Mouse (Mus musculus) liver, embryonic 14.5 days (tissue): ENCODE measurements around the gene Eef1a2.

Source experiments
- CTCF ChIP-seq: IDR thresholded peaks from 2 replicates; pipeline ENCODE4 v1.5.1; 2016; ENCODE audit warnings: antibody characterized with exemption, low read depth, control low read depth
- EP300 ChIP-seq: IDR thresholded peaks from 2 replicates; pipeline ENCODE4 v1.6.1; 2016; ENCODE audit warnings: antibody characterized with exemption, low read depth

DNA sequence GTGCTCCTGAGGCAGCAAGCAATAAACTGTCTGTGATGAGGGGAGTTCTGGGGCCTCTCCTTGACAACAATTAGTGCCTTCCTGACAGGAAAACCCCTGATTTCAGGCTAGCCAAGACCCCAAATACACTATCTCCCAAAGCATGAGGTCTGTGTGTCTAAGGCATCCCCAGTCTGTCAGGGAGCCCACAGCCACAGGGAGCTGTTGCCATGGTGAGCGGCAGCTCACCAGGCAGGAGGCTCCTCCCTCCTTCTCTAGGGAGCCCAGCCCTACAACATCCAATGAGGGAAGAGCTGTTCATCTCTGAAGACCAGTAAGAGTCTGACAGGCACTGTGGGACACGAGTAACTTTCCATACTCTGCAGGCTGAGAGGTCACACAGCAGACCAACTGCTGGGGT lies 3.0 kb upstream of the Eef1a2 start:
- TF ChIP-seq CTCF: no peak
- no peak for TF ChIP-seq EP300
